Mouse (Mus musculus): ENCODE measurements around the gene Rap1gds1. TPM values are rescaled to one million over a fixed set of nuclear protein-coding genes. Genes with fewer than 3 reads are reported as not detected.

The Rap1gds1 gene
- polyA plus RNA-seq, 1 experiment from 2014 or later: 65.4 TPM

- H3K27me3 ChIP-seq: no peaks in the 10 kb centered on the region
- no peak overlapping the region for H3K27ac ChIP-seq
- no peak overlapping the region for H3K9ac ChIP-seq
- 92% methylated on average over 7 of the region's 7 CpGs for WGBS
- no peak for ATAC-seq (ENCODE audit: insufficient number of reproducible peaks, insufficient read depth, low FRiP score, low TSS enrichment)
- no peak overlapping the region for H3K4me3 ChIP-seq
- no peak overlapping the region for H3K4me2 ChIP-seq (replicated peaks)
- peaks cover 4% of the 10 kb centered on the region for H3K36me3 ChIP-seq
- peaks cover 3% of the 10 kb centered on the region for H3K9me3 ChIP-seq
- no peaks in the 10 kb centered on the region for H3K4me1 ChIP-seq
These were observed 85.9 kb downstream of the Rap1gds1 start for GRCm38 (mm10) chr3:138989141-138989540.

DNA sequence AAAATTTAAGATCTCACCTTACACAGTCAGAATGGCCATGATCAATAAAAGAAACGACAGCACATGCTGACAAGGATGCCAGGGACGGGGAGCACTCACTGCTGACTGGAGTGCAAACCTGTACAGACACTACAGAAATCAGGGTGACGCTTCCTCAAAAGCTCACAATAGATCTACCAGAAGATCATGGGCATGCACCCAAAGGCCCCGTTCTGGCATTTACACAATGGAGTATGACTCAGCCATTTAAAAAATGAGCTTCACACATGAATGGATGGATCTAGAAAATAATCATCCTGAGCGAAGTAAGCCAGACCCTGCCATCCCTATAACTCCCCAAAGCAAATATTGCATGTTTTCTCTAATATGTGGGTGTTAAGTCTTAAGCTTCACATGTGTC lies 87.0 kb downstream of the Rap1gds1 start:
- Histone ChIP-seq H3K4me1 (no peaks in the 10 kb centered on the region), H3K27ac (no peak overlapping the region), H3K4me2 (replicated peaks) (no peak overlapping the region), H3K4me3 (no peak overlapping the region), H3K27me3 (no peaks in the 10 kb centered on the region), H3K9ac (no peak overlapping the region), H3K9me3 (peaks cover 3% of the 10 kb centered on the region), H3K36me3 (peaks cover 4% of the 10 kb centered on the region)
- WGBS: 95% methylated on average over 5 of the region's 5 CpGs
- no peak for ATAC-seq (ENCODE audit: insufficient number of reproducible peaks, insufficient read depth, low FRiP score, low TSS enrichment)

GRCm38 (mm10) chr3:138982249-138982648 lies 92.8 kb downstream of the Rap1gds1 start:
- Histone ChIP-seq H3K9ac (no peak overlapping the region), H3K9me3 (peaks cover under 1% of the 10 kb centered on the region; the same call in 1 of the 2 replicates), H3K4me1 (no peaks in the 10 kb centered on the region), H3K36me3 (peaks cover 6% of the 10 kb centered on the region), H3K4me3 (no peak overlapping the region), H3K4me2 (replicated peaks) (no peak overlapping the region), H3K27ac (no peak overlapping the region), H3K27me3 (no peaks in the 10 kb centered on the region)
- ATAC-seq (ENCODE audit: insufficient number of reproducible peaks, insufficient read depth, low FRiP score, low TSS enrichment): no peak
- WGBS: 96% methylated on average over 6 of the region's 6 CpGs

- Histone ChIP-seq H3K9ac (no peak overlapping the region), H3K4me3 (no peak overlapping the region), H3K27ac (no peak overlapping the region), H3K9me3 (no peaks in the 10 kb centered on the region), H3K4me2 (replicated peaks) (no peak overlapping the region), H3K27me3 (no peaks in the 10 kb centered on the region), H3K36me3 (peaks cover 9% of the 10 kb centered on the region), H3K4me1 (no peaks in the 10 kb centered on the region)
- 96% methylated on average over 1 of the region's 1 CpGs for WGBS
- no peak for ATAC-seq (ENCODE audit: insufficient number of reproducible peaks, insufficient read depth, low FRiP score, low TSS enrichment)
These were observed 97.6 kb downstream of the Rap1gds1 start for GRCm38 (mm10) chr3:138977413-138977812.

DNA sequence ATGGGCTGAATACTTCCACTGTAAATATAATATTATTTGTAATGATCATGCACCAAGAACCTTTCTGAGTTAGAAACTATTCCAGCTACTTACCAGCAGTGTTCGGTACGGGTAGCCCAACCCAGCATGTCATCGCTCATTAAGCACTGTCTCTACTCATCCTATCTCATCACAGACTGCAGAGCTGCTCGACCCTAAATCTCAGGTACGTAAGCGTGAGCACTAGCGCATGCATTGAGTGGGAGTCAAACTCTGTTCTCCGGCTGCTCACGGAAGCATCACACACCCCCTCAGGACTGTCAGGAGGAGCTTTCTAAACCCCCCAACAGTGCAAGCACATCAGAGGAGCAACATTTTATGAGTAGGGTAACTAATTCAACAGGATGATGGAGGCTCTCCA lies 107.4 kb downstream of the Rap1gds1 start:
- no peaks in the 10 kb centered on the region for H3K9me3 ChIP-seq
- H3K4me3 ChIP-seq: no peak overlapping the region
- no peak overlapping the region for H3K4me2 ChIP-seq (replicated peaks)
- ATAC-seq (ENCODE audit: insufficient number of reproducible peaks, insufficient read depth, low FRiP score, low TSS enrichment): no peak
- no peaks in the 10 kb centered on the region for H3K27me3 ChIP-seq
- no peak overlapping the region for H3K27ac ChIP-seq
- H3K4me1 ChIP-seq: no peaks in the 10 kb centered on the region
- 92% methylated on average over 9 of the region's 9 CpGs for WGBS
- H3K36me3 ChIP-seq: peaks cover 13% of the 10 kb centered on the region
- H3K9ac ChIP-seq: no peak overlapping the region

- H3K27ac ChIP-seq: no peak overlapping the region
- H3K4me1 ChIP-seq: no peaks in the 10 kb centered on the region
- peaks cover 44% of the 10 kb centered on the region for H3K36me3 ChIP-seq
- H3K9ac ChIP-seq: no peak overlapping the region
- WGBS: 92% methylated on average over 8 of the region's 8 CpGs
- no peak overlapping the region for H3K4me2 ChIP-seq (replicated peaks)
- H3K4me3 ChIP-seq: no peak overlapping the region
- no peaks in the 10 kb centered on the region for H3K27me3 ChIP-seq
- no peak for ATAC-seq (ENCODE audit: insufficient number of reproducible peaks, insufficient read depth, low FRiP score, low TSS enrichment)
- H3K9me3 ChIP-seq: no peaks in the 10 kb centered on the region
These were observed 116.5 kb downstream of the Rap1gds1 start for GRCm38 (mm10) chr3:138958527-138958926.

GRCm38 (mm10) chr3:138955220-138955619 lies 119.8 kb downstream of the Rap1gds1 start:
- H3K36me3 ChIP-seq: peaks cover 34% of the 10 kb centered on the region
- no peak for ATAC-seq (ENCODE audit: insufficient number of reproducible peaks, insufficient read depth, low FRiP score, low TSS enrichment)
- no peaks in the 10 kb centered on the region for H3K27me3 ChIP-seq
- no peak overlapping the region for H3K9ac ChIP-seq
- no peaks in the 10 kb centered on the region for H3K4me1 ChIP-seq
- WGBS: 91% methylated on average over 7 of the region's 7 CpGs
- H3K4me3 ChIP-seq: no peak overlapping the region
- no peak overlapping the region for H3K27ac ChIP-seq
- H3K4me2 ChIP-seq (replicated peaks): no peak overlapping the region
- H3K9me3 ChIP-seq: no peaks in the 10 kb centered on the region

DNA sequence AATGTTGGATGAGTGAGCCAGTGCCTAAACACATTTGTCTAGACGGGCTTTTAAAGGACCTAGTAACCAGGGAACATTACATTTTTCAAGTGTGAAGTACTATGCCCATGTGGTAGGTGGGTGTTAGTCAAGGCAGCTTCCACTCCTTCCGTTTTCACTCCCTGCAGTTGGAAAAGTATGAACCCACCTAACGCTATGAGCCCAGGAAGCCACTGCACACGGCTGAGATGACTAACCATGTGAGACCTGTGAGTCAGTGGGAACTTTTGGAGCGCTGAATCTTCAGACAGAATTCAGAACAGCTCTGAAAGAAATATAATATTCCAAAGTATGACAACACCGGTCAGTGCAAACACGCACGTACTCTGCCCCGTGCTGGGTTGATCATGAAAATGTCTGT lies 125.9 kb downstream of the Rap1gds1 start:
- H3K27ac ChIP-seq: no peak overlapping the region
- WGBS: 94% methylated on average over 9 of the region's 9 CpGs
- peaks cover 24% of the 10 kb centered on the region for H3K36me3 ChIP-seq
- no peak for ATAC-seq (ENCODE audit: insufficient number of reproducible peaks, insufficient read depth, low FRiP score, low TSS enrichment)
- H3K4me1 ChIP-seq: no peaks in the 10 kb centered on the region
- no peak overlapping the region for H3K4me3 ChIP-seq
- H3K9me3 ChIP-seq: no peaks in the 10 kb centered on the region
- no peak overlapping the region for H3K4me2 ChIP-seq (replicated peaks)
- H3K9ac ChIP-seq: no peak overlapping the region
- H3K27me3 ChIP-seq: no peaks in the 10 kb centered on the region

- no peak for ATAC-seq (ENCODE audit: insufficient number of reproducible peaks, insufficient read depth, low FRiP score, low TSS enrichment)
- peaks cover 3% of the 10 kb centered on the region; the same call in 1 of the 2 replicates for H3K4me1 ChIP-seq
- H3K27me3 ChIP-seq: no peaks in the 10 kb centered on the region
- H3K27ac ChIP-seq: no peak overlapping the region
- H3K9ac ChIP-seq: no peak overlapping the region
- peaks cover 20% of the 10 kb centered on the region for H3K36me3 ChIP-seq
- 91% methylated on average over 3 of the region's 3 CpGs for WGBS
- H3K9me3 ChIP-seq: no peaks in the 10 kb centered on the region
- no peak overlapping the region for H3K4me2 ChIP-seq (replicated peaks)
- no peak overlapping the region for H3K4me3 ChIP-seq
These were observed 129.5 kb downstream of the Rap1gds1 start for GRCm38 (mm10) chr3:138945516-138945915.

DNA sequence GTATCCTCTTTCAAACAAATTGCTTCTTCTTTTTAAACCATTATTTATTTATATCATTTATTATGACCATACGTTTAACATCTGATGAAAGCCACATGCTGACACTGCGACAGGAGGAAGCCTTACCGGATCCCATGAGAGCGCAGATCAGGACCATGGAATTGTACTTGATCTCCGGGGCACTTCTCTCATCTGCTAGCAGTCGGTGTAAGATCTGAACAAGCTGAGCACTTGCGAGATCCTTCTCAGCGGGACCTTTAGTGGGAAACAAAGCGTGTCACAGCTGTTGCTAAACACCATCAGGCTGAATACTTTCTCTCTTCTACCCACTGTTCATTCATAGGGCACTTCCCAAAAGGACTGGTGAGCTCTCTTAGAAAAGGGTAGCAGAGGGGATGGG lies 133.4 kb downstream of the Rap1gds1 start:
- H3K36me3 ChIP-seq: peaks cover 44% of the 10 kb centered on the region

GRCm38 (mm10) chr3:138937241-138937640 lies 137.8 kb downstream of the Rap1gds1 start:
- Histone ChIP-seq H3K36me3 (peaks cover 40% of the 10 kb centered on the region), H3K4me2 (replicated peaks) (no peak overlapping the region), H3K4me3 (no peak overlapping the region), H3K9me3 (no peaks in the 10 kb centered on the region), H3K9ac (no peak overlapping the region), H3K4me1 (peaks cover 3% of the 10 kb centered on the region; the same call in 1 of the 2 replicates), H3K27me3 (no peaks in the 10 kb centered on the region), H3K27ac (no peak overlapping the region)
- no peak for ATAC-seq (ENCODE audit: insufficient number of reproducible peaks, insufficient read depth, low FRiP score, low TSS enrichment)
- 92% methylated on average over 10 of the region's 10 CpGs for WGBS

More for the DNA sequence above, 133.4 kb downstream of the Rap1gds1 start:
- H3K9ac ChIP-seq: no peak overlapping the region
- H3K27me3 ChIP-seq: no peaks in the 10 kb centered on the region
- 32% methylated on average over 9 of the region's 9 CpGs for WGBS
- H3K4me1 ChIP-seq: peaks cover 3% of the 10 kb centered on the region; the same call in 1 of the 2 replicates
- H3K4me3 ChIP-seq: no peak overlapping the region
- no peak overlapping the region for H3K4me2 ChIP-seq (replicated peaks)
- H3K27ac ChIP-seq: no peak overlapping the region
- ATAC-seq (ENCODE audit: insufficient number of reproducible peaks, insufficient read depth, low FRiP score, low TSS enrichment): 0 out of 2 replicates have a peak, but pooled peaks have one; percentile 15
- no peaks in the 10 kb centered on the region for H3K9me3 ChIP-seq

- Histone ChIP-seq H3K4me3 (no peak overlapping the region), H3K27me3 (no peaks in the 10 kb centered on the region), H3K9ac (no peak overlapping the region), H3K4me1 (peaks cover 3% of the 10 kb centered on the region; the same call in 1 of the 2 replicates), H3K9me3 (no peaks in the 10 kb centered on the region), H3K27ac (no peak overlapping the region), H3K36me3 (peaks cover 40% of the 10 kb centered on the region), H3K4me2 (replicated peaks) (no peak overlapping the region)
- ATAC-seq (ENCODE audit: insufficient number of reproducible peaks, insufficient read depth, low FRiP score, low TSS enrichment): no peak
- WGBS: 89% methylated on average over 8 of the region's 8 CpGs
These were observed 138.2 kb downstream of the Rap1gds1 start for GRCm38 (mm10) chr3:138936780-138937179.

GRCm38 (mm10) chr3:138927437-138927836 lies 147.6 kb downstream of the Rap1gds1 start:
- WGBS: 94% methylated on average over 4 of the region's 4 CpGs
- Histone ChIP-seq H3K27ac (no peak overlapping the region), H3K4me1 (no peaks in the 10 kb centered on the region), H3K9me3 (no peaks in the 10 kb centered on the region), H3K9ac (no peak overlapping the region), H3K27me3 (no peaks in the 10 kb centered on the region), H3K4me2 (replicated peaks) (no peak overlapping the region), H3K4me3 (no peak overlapping the region), H3K36me3 (peaks cover 15% of the 10 kb centered on the region)
- ATAC-seq (ENCODE audit: insufficient number of reproducible peaks, insufficient read depth, low FRiP score, low TSS enrichment): no peak
